Mouse (Mus musculus): Measurements from ENCODE around the gene Myoz1. TPM values are rescaled to one million over a fixed set of nuclear protein-coding genes. Genes with fewer than 3 reads are reported as not detected.

Gene Myoz1
- polyA plus RNA-seq, 1 experiment from 2014 or later = 5.6 TPM

DNA sequence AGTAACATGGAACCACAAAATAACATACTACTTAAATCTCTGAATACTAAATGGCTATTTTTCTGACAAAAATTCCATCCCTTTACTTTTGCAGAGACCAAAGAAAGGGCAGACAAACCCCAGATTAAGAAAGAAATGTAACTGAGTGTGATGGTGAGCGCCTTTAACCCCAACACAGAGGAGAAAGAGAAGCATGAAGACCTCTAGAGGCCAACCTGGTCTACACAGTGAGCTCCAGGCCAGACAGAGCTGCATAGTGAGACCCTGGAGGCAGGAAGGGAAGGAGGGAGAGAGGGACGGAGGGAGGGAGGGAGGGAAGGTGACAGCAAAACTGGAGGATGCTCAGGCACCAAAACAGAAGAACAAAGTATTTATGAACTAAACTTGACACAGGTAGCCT, 56.1 kb downstream of the Myoz1 start:
- 63% methylated on average over 2 of the region's 2 CpGs for WGBS (ENCODE audit: insufficient replicate concordance)
- Histone ChIP-seq H3K9me3 (replicated peaks; ENCODE audit: control insufficient read depth, low read length) (no peaks in the 10 kb centered on the region), H3K27me3 (ENCODE audit: control insufficient read depth, insufficient read depth, low read depth, low read length) (no peaks in the 10 kb centered on the region), H3K4me3 (ENCODE audit: low read depth, low read length) (no peak overlapping the region), H3K36me3 (ENCODE audit: control insufficient read depth, insufficient read depth) (no peaks in the 10 kb centered on the region), H3K4me2 (ENCODE audit: low read depth, low read length) (no peak overlapping the region), H3K9ac (ENCODE audit: low read depth, low read length) (no peak overlapping the region), H3K4me1 (ENCODE audit: control insufficient read depth, low read depth, low read length) (peaks cover 17% of the 10 kb centered on the region), H3K27ac (ENCODE audit: low read length) (peak overlapping the region; percentile 74)
- ATAC-seq (ENCODE audit: low read depth) = peak; percentile 71

DNA sequence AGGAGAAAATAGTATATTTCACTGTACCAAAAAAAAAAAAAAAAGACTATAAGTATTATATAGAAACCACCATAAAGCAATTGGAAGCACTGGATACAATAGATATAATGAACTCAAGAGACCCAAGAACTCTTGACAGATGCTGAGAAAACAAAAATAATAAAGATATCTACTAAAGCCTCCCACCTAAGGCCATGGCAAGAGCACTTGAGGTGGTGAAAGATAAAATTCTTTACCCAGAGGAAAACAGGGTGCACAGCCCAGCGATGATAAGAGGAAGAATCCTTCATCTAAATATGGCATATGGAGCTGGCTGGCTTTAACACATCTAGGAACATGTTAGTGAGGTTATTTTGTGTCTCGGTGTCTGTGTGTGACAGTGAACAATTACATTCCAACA, 56.8 kb downstream of the Myoz1 start:
- 24% methylated on average over 2 of the region's 2 CpGs for WGBS (ENCODE audit: insufficient replicate concordance)
- peaks cover 17% of the 10 kb centered on the region for H3K4me1 ChIP-seq (ENCODE audit: control insufficient read depth, low read depth, low read length)
- 0 out of 2 replicates have a peak overlapping the region, but pooled peaks have one; percentile 3 for H3K4me2 ChIP-seq (ENCODE audit: low read depth, low read length)
- ATAC-seq (ENCODE audit: low read depth) = peak; percentile 98
- H3K4me3 ChIP-seq (ENCODE audit: low read depth, low read length) = no peak overlapping the region
- no peak overlapping the region for H3K9ac ChIP-seq (ENCODE audit: low read depth, low read length)
- no peaks in the 10 kb centered on the region for H3K27me3 ChIP-seq (ENCODE audit: control insufficient read depth, insufficient read depth, low read depth, low read length)
- H3K27ac ChIP-seq (ENCODE audit: low read length) = peak overlapping the region; percentile 81
- no peaks in the 10 kb centered on the region for H3K36me3 ChIP-seq (ENCODE audit: control insufficient read depth, insufficient read depth)
- H3K9me3 ChIP-seq (replicated peaks; ENCODE audit: control insufficient read depth, low read length) = no peaks in the 10 kb centered on the region

Small RNA genes within 50 kb of the gene (microRNA-seq; reads per million reads assigned to microRNA genes)
- 1.2 reads per million for gene Mir6946

Other genes with a start within 250 kb of the Myoz1 start
- 0.09 TPM in 1 of 2 replicates, not detected in the other for gene Cfap70, start 204.3 kb downstream of the Myoz1 start, polyA plus RNA-seq (2015; fragmentation: Nextera tagmentation; extraction: Ambion mirVana)
- 40.3 and 40.6 TPM in 2 replicates for gene Anxa7, start 176.4 kb downstream of the Myoz1 start, polyA plus RNA-seq (2015; fragmentation: Nextera tagmentation; extraction: Ambion mirVana)
- 0.42 and 0.55 TPM in 2 replicates for gene Mss51, start 159.6 kb downstream of the Myoz1 start, polyA plus RNA-seq (2015; fragmentation: Nextera tagmentation; extraction: Ambion mirVana)
- 10.9 and 13.3 TPM in 2 replicates for gene Ppp3cb, start 110.0 kb downstream of the Myoz1 start, polyA plus RNA-seq (2015; fragmentation: Nextera tagmentation; extraction: Ambion mirVana)
- 0.89 and 1.0 TPM in 2 replicates for gene Usp54, start 15.5 kb downstream of the Myoz1 start, polyA plus RNA-seq (2015; fragmentation: Nextera tagmentation; extraction: Ambion mirVana)
- 0.43 and 1.1 TPM in 2 replicates for gene Synpo2l, start 11.8 kb upstream of the Myoz1 start, polyA plus RNA-seq (2015; fragmentation: Nextera tagmentation; extraction: Ambion mirVana)
- gene Sec24c, start 17.8 kb upstream of the Myoz1 start, polyA plus RNA-seq (2015; fragmentation: Nextera tagmentation; extraction: Ambion mirVana) = 36.5 and 46.0 TPM in 2 replicates
- 5.0 and 5.4 TPM in 2 replicates for gene Fut11, start 38.4 kb upstream of the Myoz1 start, polyA plus RNA-seq (2015; fragmentation: Nextera tagmentation; extraction: Ambion mirVana)
- gene Chchd1, start 46.5 kb upstream of the Myoz1 start, polyA plus RNA-seq (2015; fragmentation: Nextera tagmentation; extraction: Ambion mirVana) = 80.3 and 86.5 TPM in 2 replicates
- 6.1 and 6.3 TPM in 2 replicates for gene Zswim8, start 51.0 kb upstream of the Myoz1 start, polyA plus RNA-seq (2015; fragmentation: Nextera tagmentation; extraction: Ambion mirVana)
- gene Ndst2, start 78.0 kb upstream of the Myoz1 start, polyA plus RNA-seq (2015; fragmentation: Nextera tagmentation; extraction: Ambion mirVana) = 14.5 and 16.7 TPM in 2 replicates
- gene Camk2g, start 137.5 kb upstream of the Myoz1 start, polyA plus RNA-seq (2015; fragmentation: Nextera tagmentation; extraction: Ambion mirVana) = 4.1 and 5.2 TPM in 2 replicates
- 0.91 and 1.2 TPM in 2 replicates for gene Plau, start 180.1 kb upstream of the Myoz1 start, polyA plus RNA-seq (2015; fragmentation: Nextera tagmentation; extraction: Ambion mirVana)

Measured in liver, embryonic 16.5 days (tissue).